Mouse (Mus musculus) lung, postnatal 36 days (tissue): ENCODE results near the gene Adcyap1r1.

Source experiments
- DNase-seq: peaks from one replicate; pipeline ENCODE4 v3.0.0; 2022; ENCODE audit warnings: mixed read lengths

Gene Adcyap1r1

GRCm38 (mm10) chr6:55506519-55506918 lies 54.7 kb downstream of the Adcyap1r1 start:
- DNase-seq = no peak

DNA sequence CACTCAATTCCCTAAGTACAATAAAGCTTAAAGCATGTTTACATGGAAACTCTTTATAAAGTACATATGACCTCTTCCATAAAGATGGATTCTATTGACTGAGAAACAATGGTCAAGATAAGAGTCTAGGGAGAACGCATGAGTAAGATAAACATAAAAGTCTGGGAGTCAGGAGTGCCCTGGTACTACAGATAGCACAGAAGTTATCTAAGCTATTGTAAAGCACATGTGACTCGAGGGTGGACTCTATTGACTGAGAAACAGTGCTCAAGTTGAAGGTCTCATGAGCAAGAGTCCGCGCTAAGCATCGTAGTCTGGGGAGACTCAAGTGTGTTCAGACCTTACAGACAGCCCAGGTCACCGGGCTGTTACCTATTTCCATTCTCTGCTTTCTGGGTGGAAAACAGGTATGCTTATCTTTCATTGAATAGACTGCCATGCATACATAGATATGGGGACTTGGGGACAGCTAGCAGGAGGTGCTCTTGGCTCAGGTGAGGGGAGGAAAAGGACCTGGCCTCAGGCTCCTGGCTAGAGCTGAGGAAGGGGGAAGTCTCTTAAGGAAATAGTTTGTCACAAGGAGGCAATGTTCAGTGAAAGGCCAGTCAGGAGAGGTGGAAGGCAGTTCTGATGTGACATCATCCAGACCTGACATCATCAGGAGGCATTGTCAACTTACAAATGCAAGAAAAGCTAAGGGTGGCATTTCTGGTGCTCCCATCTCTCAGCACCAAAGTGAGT lies 57.5 kb downstream of the Adcyap1r1 start:
- no peak for DNase-seq

DNA sequence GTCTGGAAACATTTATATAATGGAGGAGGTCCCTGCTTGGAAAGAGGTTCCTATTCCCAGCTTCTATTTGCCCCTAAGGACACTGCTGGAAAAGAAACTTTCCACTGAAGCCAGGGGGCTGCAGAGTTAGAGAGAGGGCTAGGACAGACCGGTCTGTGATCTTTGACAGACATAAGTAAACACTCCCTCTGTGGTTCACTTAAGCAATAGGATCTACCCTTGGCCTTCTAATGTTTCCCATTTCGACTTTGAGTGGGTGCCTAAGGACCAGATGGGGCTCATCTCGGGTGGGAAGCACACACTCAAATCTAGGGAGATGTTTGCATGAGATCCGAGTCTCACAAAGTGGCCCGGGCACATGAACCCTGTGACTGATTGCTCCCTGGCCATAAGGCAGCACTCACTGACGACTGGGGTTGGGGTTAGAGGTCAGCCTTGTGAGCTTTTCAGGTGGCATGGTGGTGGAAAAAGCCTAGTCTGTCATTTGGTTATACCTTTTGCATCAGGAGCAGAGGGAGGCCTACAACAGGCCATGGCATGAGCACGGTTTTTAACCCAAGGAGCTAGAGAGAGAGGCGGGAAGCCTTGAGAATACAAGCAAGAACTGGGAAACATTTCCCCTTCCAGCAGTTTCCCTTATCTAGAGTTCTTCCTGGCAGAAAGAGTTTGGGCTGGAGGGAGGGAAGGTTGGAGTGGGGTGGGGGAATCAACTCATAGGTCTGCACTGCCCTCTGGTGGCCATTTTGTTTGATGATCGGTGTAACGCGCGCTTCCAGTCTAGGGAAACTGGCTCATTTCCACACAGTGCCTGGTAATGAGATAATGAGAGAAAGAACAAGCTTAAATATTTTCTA lies 59.7 kb downstream of the Adcyap1r1 start:
- DNase-seq = peak; percentile 86

- no peak for DNase-seq
Measured at GRCm38 (mm10) chr6:55512066-55512703, 60.4 kb downstream of the Adcyap1r1 start.

- no peak for DNase-seq
Measured at GRCm38 (mm10) chr6:55513477-55513876, 61.7 kb downstream of the Adcyap1r1 start.

DNA sequence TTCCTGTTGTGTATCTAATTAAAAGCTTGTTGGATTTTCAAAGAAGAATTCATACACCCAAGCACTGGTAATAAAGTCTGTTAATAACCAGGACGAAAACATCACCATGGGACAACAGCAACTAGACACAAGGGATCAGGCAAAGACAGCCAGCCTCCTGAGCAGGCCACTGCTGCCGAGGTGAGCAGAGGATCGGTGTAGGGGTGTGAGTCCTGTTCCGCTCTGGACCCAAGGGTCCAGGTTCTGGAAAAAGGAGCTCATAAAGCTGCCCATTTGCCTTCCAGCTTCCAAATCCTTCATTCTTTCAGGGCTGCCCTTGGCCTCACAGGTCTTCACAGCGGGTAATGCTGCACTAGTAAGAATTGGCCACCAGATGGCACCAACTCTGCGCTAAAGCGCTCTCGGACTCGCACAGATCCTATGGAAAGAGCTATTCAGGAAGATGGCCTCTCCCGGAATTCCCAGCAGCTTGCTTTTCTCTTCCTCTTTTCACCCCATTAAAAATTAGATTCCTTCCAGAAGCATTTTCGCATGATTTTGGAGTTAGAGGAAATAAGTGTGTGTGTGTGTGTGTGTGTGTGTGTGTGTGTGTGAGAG lies 67.9 kb downstream of the Adcyap1r1 start:
- peak; percentile 73 for DNase-seq

- DNase-seq = peak; percentile 62
Measured at GRCm38 (mm10) chr6:55520237-55521095, 68.7 kb downstream of the Adcyap1r1 start.

DNA sequence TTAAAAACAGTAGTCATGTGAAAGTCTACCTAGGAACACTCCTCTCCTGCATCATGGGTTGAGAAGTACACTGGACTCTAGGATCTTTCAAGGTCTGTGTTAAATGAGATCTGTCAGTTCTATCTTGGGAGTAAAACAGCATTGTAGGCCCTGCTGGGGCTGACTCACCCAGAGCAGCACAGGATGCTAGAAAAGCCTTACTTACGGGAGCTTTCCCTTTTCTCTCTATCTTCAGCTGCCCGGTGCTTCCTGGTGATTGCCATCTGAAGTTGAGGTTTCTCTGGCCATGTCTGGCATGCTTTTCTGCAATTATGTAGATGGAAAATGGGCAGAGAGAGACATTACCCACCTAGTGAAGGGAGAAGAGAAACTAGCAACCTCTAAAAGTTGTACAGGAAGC lies 84.7 kb downstream of the Adcyap1r1 start:
- no peak for DNase-seq

DNA sequence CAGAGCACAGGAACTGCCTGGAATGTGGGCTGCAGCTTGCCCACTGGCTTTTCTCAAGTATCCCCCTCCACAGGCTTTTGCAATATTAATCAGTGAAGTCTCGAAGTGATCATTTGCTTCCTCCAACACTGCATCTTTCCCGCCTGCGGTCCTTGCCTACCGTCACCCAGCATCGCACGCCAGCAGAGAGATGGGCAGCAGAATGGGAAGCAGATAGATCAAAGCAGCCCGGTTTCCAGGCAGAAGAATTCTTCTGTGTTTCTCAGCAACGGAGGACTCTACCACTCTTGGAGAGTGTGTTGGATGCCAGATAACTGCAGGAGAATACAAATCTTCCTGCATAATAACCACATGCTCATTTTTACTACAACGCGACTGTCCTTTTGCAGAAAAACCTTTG lies 87.4 kb downstream of the Adcyap1r1 start:
- DNase-seq = no peak

DNA sequence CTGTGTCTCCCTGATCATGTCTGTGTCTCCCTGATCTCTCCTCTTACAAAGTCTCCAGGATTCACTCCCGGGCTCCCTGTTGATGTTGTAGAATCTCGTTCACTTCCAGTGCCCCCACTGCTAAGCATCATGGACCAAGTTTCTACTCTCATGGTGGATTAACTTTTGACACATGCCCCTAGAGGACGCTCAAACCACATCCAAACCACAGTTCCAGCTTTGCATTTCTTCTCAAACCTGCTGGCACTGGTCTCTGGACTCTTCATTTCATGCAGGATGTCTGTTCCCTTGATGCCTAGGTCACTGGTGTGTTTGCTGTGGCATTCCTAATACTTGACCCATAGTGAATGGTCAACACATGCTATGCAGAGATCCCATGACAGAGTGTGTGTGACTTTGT lies 90.6 kb downstream of the Adcyap1r1 start:
- no peak for DNase-seq

- no peak for DNase-seq
Measured at GRCm38 (mm10) chr6:55543345-55543744, 91.6 kb downstream of the Adcyap1r1 start.

GRCm38 (mm10) chr6:55549211-55549610 lies 97.4 kb downstream of the Adcyap1r1 start:
- DNase-seq = no peak

- peak; percentile 2 for DNase-seq
Measured at GRCm38 (mm10) chr6:55550926-55551325, 99.1 kb downstream of the Adcyap1r1 start.
